Mouse (Mus musculus) spleen, postnatal 14 days (tissue): Measurements from ENCODE around the gene Wrb.
"Not testable (repeated sequence)": the region's sequence is repeated elsewhere in the genome, so short reads cannot be mapped to it uniquely, and the experiment has no call there.

Experiments
- DNase-seq, 2 experiments: peaks; one replicate each; pipeline ENCODE4 v3.0.0; 2021 to 2022; ENCODE audit warnings: low spot score in 2 of 2

Gene Wrb

GRCm38 (mm10) chr16:96145110-96145800 is at the start of gene Wrb:
Wrb (plus strand) TSS chr16:96145407.
- peak; percentile 97 to 99 for DNase-seq

GRCm38 (mm10) chr16:96095966-96096365 is 49.2 kb upstream of the Wrb start:
- DNase-seq = no peak

GRCm38 (mm10) chr16:96097811-96098210 is 47.4 kb upstream of the Wrb start:
- not testable (repeated sequence) for DNase-seq

GRCm38 (mm10) chr16:96103036-96103435 is 42.2 kb upstream of the Wrb start:
- no peak for DNase-seq

GRCm38 (mm10) chr16:96109673-96110072 is 35.5 kb upstream of the Wrb start:
- DNase-seq = no peak

- no peak for DNase-seq
Measured at GRCm38 (mm10) chr16:96110655-96111345, 34.4 kb upstream of the Wrb start.

GRCm38 (mm10) chr16:96112769-96113168 is 32.4 kb upstream of the Wrb start:
- DNase-seq = peak; percentile 24 to 54

- DNase-seq = no peak
Measured at GRCm38 (mm10) chr16:96114729-96115128, 30.5 kb upstream of the Wrb start.

GRCm38 (mm10) chr16:96120022-96120623 is 25.1 kb upstream of the Wrb start:
- no peak for DNase-seq

- DNase-seq = no peak
Measured at GRCm38 (mm10) chr16:96126684-96127171, 18.5 kb upstream of the Wrb start.

GRCm38 (mm10) chr16:96127288-96127656 is 17.9 kb upstream of the Wrb start:
- DNase-seq = no peak

GRCm38 (mm10) chr16:96127657-96128344 is 17.4 kb upstream of the Wrb start, which contains the start of gene Hmgn1:
Hmgn1 (minus strand) TSS chr16:96127729.
- peak; percentile 74 to 83 for DNase-seq

- no peak for DNase-seq
Measured at GRCm38 (mm10) chr16:96128466-96128865, 16.7 kb upstream of the Wrb start.

- DNase-seq = not testable (repeated sequence)
Measured at GRCm38 (mm10) chr16:96144748-96145109, 478 bp upstream of the Wrb start.

- no peak for DNase-seq
Measured at GRCm38 (mm10) chr16:96145814-96146213, 607 bp downstream of the Wrb start.

- DNase-seq = no peak
Measured at GRCm38 (mm10) chr16:96148834-96149233, 3.6 kb downstream of the Wrb start.

GRCm38 (mm10) chr16:96149311-96149710 is 4.1 kb downstream of the Wrb start:
- DNase-seq = no peak

- no peak for DNase-seq
Measured at GRCm38 (mm10) chr16:96150995-96151394, 5.8 kb downstream of the Wrb start.

GRCm38 (mm10) chr16:96151551-96151950 is 6.3 kb downstream of the Wrb start:
- DNase-seq = peak; percentile 41 to 69

- no peak for DNase-seq
Measured at GRCm38 (mm10) chr16:96154476-96154875, 9.3 kb downstream of the Wrb start.

GRCm38 (mm10) chr16:96156019-96156418 is 10.8 kb downstream of the Wrb start:
- no peak for DNase-seq

GRCm38 (mm10) chr16:96157171-96157570 is 12.0 kb downstream of the Wrb start:
- no peak for DNase-seq
